Mouse (Mus musculus) hindbrain, embryonic 11.5 days (tissue): Measurements from ENCODE around the gene Spast. TPM values are rescaled to one million over a fixed set of nuclear protein-coding genes. Genes with fewer than 3 reads are reported as not detected.

Source experiments
- ATAC-seq: fragments of 200-750 bp; cut with Nextera tagmentation; 2 replicates; pipeline ENCODE4 v1.8.0; 2017; ENCODE audit warnings: mild to moderate bottlenecking, moderate TSS enrichment, moderate library complexity; ENCODE audit not compliant: low FRiP score
- DNase-seq: peaks from one replicate; pipeline ENCODE4 v3.0.0-alpha.2; 2015; ENCODE audit warnings: low spot score
- H3K27ac ChIP-seq: fragments of 300-500 bp; sonication (generic); 2 replicates; pipeline ENCODE4 v1.5.1; 2014; ENCODE audit warnings: mild to moderate bottlenecking, low read depth, low read length
- H3K27me3 ChIP-seq: fragments of 300-500 bp; sonication (generic); 2 replicates; pipeline ENCODE4 v1.6.1; 2014; ENCODE audit warnings: mild to moderate bottlenecking, low read length, moderate library complexity, mixed read lengths; ENCODE audit not compliant: control insufficient read depth, insufficient read depth
- H3K36me3 ChIP-seq: fragments of 300-500 bp; sonication (generic); 2 replicates; pipeline ENCODE4 v1.6.1; 2014; ENCODE audit warnings: mild to moderate bottlenecking, low read length, moderate library complexity, mixed read lengths; ENCODE audit not compliant: control insufficient read depth, insufficient read depth
- H3K4me1 ChIP-seq: fragments of 300-500 bp; sonication (generic); replicated peaks from 2 replicates; pipeline ENCODE4 v1.6.1; 2014; ENCODE audit warnings: low read length, mixed read lengths; ENCODE audit not compliant: control insufficient read depth, insufficient read depth
- H3K4me2 ChIP-seq: fragments of 300-500 bp; sonication (generic); replicated peaks from 2 replicates; pipeline ENCODE4 v1.6.1; 2014; ENCODE audit warnings: mild to moderate bottlenecking, low read depth, low read length
- H3K4me3 ChIP-seq: fragments of 300-500 bp; sonication (generic); 2 replicates; pipeline ENCODE4 v1.5.1; 2014; ENCODE audit warnings: low read depth, low read length
- H3K9ac ChIP-seq: fragments of 300-500 bp; sonication (generic); 2 replicates; pipeline ENCODE4 v1.6.1; 2014; ENCODE audit warnings: low read depth, low read length
- H3K9me3 ChIP-seq: fragments of 300-500 bp; sonication (generic); 2 replicates; pipeline ENCODE4 v1.6.1; 2016; ENCODE audit warnings: low read length; ENCODE audit not compliant: control insufficient read depth
- WGBS: fragments of 180-500 bp; shearing (Covaris S2); extraction: QIAGEN DNeasy Blood & Tissue Kit; methylation state at CpG from one replicate; pipeline ENCODE4 v1.1.7; 2014; 5-methylcytosine and 5-hydroxymethylcytosine counted together
- polyA plus RNA-seq: library from polyadenylated mRNA; unstranded; fragments of >200 nt; fragmentation: Nextera tagmentation; extraction: Ambion mirVana; gene quantifications from 2 replicates; pipeline ENCODE4 v1.2.1, GENCODE M21; 2014

Spast gene
- polyA plus RNA-seq, 1 experiment from 2014 or later: 44.5 TPM

- H3K27me3 ChIP-seq: no peaks in the 10 kb centered on the region
- H3K4me2 ChIP-seq: no peak overlapping the region
- H3K9me3 ChIP-seq: no peaks in the 10 kb centered on the region
- no peak for ATAC-seq
- 0 out of 2 replicates have a peak, but pooled peaks cover 5% of the 10 kb centered on the region for H3K36me3 ChIP-seq
- WGBS: 93% methylated on average over 12 of the region's 12 CpGs
- no peak for DNase-seq
- H3K27ac ChIP-seq: no peak overlapping the region
- H3K9ac ChIP-seq: no peak overlapping the region
- no peak overlapping the region for H3K4me3 ChIP-seq
- no peaks in the 10 kb centered on the region for H3K4me1 ChIP-seq
These were observed 63.9 kb downstream of the Spast start for GRCm38 (mm10) chr17:74402486-74403222.

- Histone ChIP-seq H3K9ac (no peak overlapping the region), H3K36me3 (0 out of 2 replicates have a peak, but pooled peaks cover 5% of the 10 kb centered on the region), H3K9me3 (no peaks in the 10 kb centered on the region), H3K4me2 (no peak overlapping the region), H3K27ac (no peak overlapping the region), H3K4me1 (no peaks in the 10 kb centered on the region), H3K4me3 (no peak overlapping the region), H3K27me3 (no peaks in the 10 kb centered on the region)
- ATAC-seq (no peak), DNase-seq (no peak)
- 90% methylated on average over 8 of the region's 8 CpGs for WGBS
These were observed 67.7 kb downstream of the Spast start for GRCm38 (mm10) chr17:74406487-74406886.

- Histone ChIP-seq H3K9me3 (no peaks in the 10 kb centered on the region), H3K36me3 (peaks cover 5% of the 10 kb centered on the region; the same call in 1 of the 2 replicates), H3K9ac (no peak overlapping the region), H3K4me2 (no peak overlapping the region), H3K27me3 (no peaks in the 10 kb centered on the region), H3K27ac (no peak overlapping the region), H3K4me1 (no peaks in the 10 kb centered on the region), H3K4me3 (no peak overlapping the region)
- 71% methylated on average over 4 of the region's 4 CpGs for WGBS
- peak; percentile 21 for DNase-seq
- no peak for ATAC-seq
These were observed 70.9 kb downstream of the Spast start for GRCm38 (mm10) chr17:74409722-74410121.

GRCm38 (mm10) chr17:74413324-74413723, 74.5 kb downstream of the Spast start:
- Histone ChIP-seq H3K4me1 (no peaks in the 10 kb centered on the region), H3K4me3 (no peak overlapping the region), H3K9ac (no peak overlapping the region), H3K4me2 (no peak overlapping the region), H3K27me3 (no peaks in the 10 kb centered on the region), H3K27ac (no peak overlapping the region), H3K9me3 (no peaks in the 10 kb centered on the region), H3K36me3 (no peaks in the 10 kb centered on the region; the same call in 1 of the 2 replicates)
- no peak for ATAC-seq
- DNase-seq: no peak
- 87% methylated on average over 8 of the region's 8 CpGs for WGBS

- 61% methylated on average over 1 of the region's 1 CpGs for WGBS
- H3K4me1 ChIP-seq: no peaks in the 10 kb centered on the region
- H3K27me3 ChIP-seq: no peaks in the 10 kb centered on the region
- DNase-seq: no peak
- no peak overlapping the region for H3K9ac ChIP-seq
- no peak overlapping the region for H3K4me3 ChIP-seq
- no peaks in the 10 kb centered on the region for H3K9me3 ChIP-seq
- ATAC-seq: no peak
- H3K36me3 ChIP-seq: no peaks in the 10 kb centered on the region; the same call in 1 of the 2 replicates
- no peak overlapping the region for H3K4me2 ChIP-seq
- H3K27ac ChIP-seq: no peak overlapping the region
These were observed 75.9 kb downstream of the Spast start for GRCm38 (mm10) chr17:74414671-74415070.

GRCm38 (mm10) chr17:74416841-74417360, 78.1 kb downstream of the Spast start:
- no peak for DNase-seq
- H3K4me3 ChIP-seq: no peak overlapping the region
- H3K27ac ChIP-seq: no peak overlapping the region
- no peaks in the 10 kb centered on the region; the same call in 1 of the 2 replicates for H3K36me3 ChIP-seq
- no peaks in the 10 kb centered on the region for H3K4me1 ChIP-seq
- H3K9me3 ChIP-seq: no peaks in the 10 kb centered on the region
- ATAC-seq: no peak
- 93% methylated on average over 8 of the region's 8 CpGs for WGBS
- H3K4me2 ChIP-seq: no peak overlapping the region
- no peak overlapping the region for H3K9ac ChIP-seq
- no peaks in the 10 kb centered on the region for H3K27me3 ChIP-seq

- Histone ChIP-seq H3K4me2 (no peak overlapping the region), H3K27ac (no peak overlapping the region), H3K4me3 (no peak overlapping the region), H3K9ac (no peak overlapping the region), H3K27me3 (no peaks in the 10 kb centered on the region), H3K4me1 (no peaks in the 10 kb centered on the region), H3K9me3 (no peaks in the 10 kb centered on the region), H3K36me3 (no peaks in the 10 kb centered on the region)
- ATAC-seq (no peak), DNase-seq (no peak)
- WGBS: 25% methylated on average over 4 of the region's 4 CpGs
These were observed 79.4 kb downstream of the Spast start for GRCm38 (mm10) chr17:74418171-74418570.

GRCm38 (mm10) chr17:74420656-74421055, 81.9 kb downstream of the Spast start:
- Histone ChIP-seq H3K9me3 (no peaks in the 10 kb centered on the region), H3K27me3 (no peaks in the 10 kb centered on the region), H3K36me3 (no peaks in the 10 kb centered on the region), H3K4me1 (no peaks in the 10 kb centered on the region), H3K9ac (no peak overlapping the region), H3K4me2 (no peak overlapping the region), H3K4me3 (no peak overlapping the region), H3K27ac (no peak overlapping the region)
- DNase-seq: no peak
- no peak for ATAC-seq
- 54% methylated on average over 2 of the region's 2 CpGs for WGBS

GRCm38 (mm10) chr17:74424401-74425005, 85.7 kb downstream of the Spast start:
- Histone ChIP-seq H3K4me1 (no peaks in the 10 kb centered on the region), H3K36me3 (no peaks in the 10 kb centered on the region), H3K4me3 (no peak overlapping the region), H3K9ac (no peak overlapping the region), H3K9me3 (no peaks in the 10 kb centered on the region), H3K4me2 (no peak overlapping the region), H3K27ac (no peak overlapping the region), H3K27me3 (no peaks in the 10 kb centered on the region)
- 61% methylated on average over 12 of the region's 12 CpGs for WGBS
- no peak for ATAC-seq
- no peak for DNase-seq
